Mouse (Mus musculus) c-Kit-negative CD71-positive TER-119-positive erythroid progenitor cells, embryonic 14.5 days (primary cell): Measurements from ENCODE around the gene Ftsj3.

ENCODE experiments used
- DNase-seq: peaks from one replicate; pipeline ENCODE4 v3.0.0-alpha.2; 2013; ENCODE audit warnings: low read depth, low spot score

Gene Ftsj3

DNA sequence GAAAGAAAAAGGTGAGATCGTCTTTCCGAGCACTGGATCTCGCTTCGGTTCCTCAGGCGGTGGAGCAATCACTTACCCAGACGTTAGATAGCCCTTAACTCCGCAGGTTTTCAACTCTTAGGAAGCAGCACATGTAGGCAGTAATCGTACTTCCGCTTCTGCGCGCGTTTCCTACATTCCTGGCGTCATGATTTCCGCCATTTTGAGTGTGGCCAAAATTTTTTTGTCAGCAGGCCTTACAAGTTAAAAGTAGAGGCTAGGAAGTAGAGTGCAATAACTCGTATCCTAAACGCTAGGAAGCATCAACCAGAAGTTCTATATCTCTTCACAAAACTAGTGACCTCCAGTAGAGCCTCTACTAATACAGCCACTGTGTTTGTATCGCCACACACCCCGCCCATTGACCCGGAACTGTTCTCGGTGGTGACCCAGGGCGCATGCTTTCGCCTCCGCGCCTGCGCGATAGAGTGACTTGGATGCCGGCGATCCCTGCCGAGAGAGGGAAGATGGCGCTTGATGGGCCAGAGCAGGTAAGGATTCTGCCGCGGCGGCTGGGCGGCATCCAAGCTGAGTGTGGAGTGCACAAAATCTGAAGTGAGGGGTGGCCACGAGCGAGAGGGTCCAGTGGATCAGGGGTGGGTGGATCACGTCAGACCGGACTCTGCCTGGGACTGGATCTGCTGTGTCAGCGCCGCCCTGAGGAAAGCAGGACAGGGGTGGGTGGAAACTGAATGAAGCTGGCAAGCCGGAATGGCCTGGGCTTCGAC, at the start of gene Ftsj3, which contains the start of gene Psmc5:
Ftsj3 (minus strand) TSS at position 395 of the 767 bp plus-strand sequence.
Psmc5 (plus strand) TSS at position 470 of the 767 bp plus-strand sequence.
- DNase-seq, result peak; percentile 97

GRCm38 (mm10) chr11:106305348-106306064, 49.6 kb upstream of the Ftsj3 start:
- DNase-seq, result no peak

DNA sequence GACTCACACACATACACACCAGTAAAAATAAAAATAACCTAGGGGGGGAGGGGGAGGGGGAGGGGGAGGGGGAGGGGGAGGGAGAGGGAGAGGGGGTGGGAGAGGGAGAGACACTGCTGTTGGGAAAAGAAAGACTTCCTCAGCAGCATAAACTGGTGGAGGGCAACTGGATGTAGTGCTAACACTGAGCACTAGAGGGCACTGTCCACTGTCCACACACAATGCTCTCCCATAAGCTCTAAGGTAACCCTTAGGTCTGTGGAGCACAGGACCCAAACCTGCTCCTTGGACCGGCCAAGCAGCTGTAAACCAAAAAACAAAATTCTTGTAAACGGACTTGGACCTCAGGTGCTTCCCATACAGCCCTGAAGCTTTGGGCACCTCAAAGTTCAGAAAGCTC, 46.8 kb upstream of the Ftsj3 start:
- peak; percentile 49 for DNase-seq

GRCm38 (mm10) chr11:106301765-106302164, 45.9 kb upstream of the Ftsj3 start, which contains the start of gene Gh:
Gene Gh (minus strand): TSS chr11:106301865.
- no peak for DNase-seq

GRCm38 (mm10) chr11:106291861-106292260, 36.0 kb upstream of the Ftsj3 start:
- no peak for DNase-seq

GRCm38 (mm10) chr11:106290376-106290775, 34.5 kb upstream of the Ftsj3 start:
- DNase-seq, result no peak

- DNase-seq, result no peak
These were observed 33.5 kb upstream of the Ftsj3 start for GRCm38 (mm10) chr11:106289369-106289768.

- DNase-seq, result no peak
These were observed 31.1 kb upstream of the Ftsj3 start for GRCm38 (mm10) chr11:106286987-106287386.

DNA sequence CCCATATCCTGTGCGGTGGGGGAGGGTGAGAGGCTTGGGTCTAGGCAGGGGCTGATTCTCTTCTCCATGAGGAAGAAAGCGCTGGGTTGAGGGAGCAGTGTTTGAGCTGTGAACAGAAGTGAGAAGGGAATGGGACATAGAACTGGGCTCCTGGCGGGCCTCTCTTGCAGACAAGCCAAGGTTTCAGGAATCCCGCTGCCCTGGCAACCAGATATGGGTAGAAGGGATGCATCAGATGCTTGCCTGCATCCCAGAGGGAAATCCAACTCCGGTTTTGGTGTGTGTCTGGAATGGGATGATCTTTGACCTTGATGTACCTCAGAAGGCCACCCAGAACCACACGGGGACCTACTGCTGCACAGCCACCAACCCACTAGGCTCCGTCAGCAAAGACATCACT, 30.3 kb upstream of the Ftsj3 start:
- no peak for DNase-seq

DNA sequence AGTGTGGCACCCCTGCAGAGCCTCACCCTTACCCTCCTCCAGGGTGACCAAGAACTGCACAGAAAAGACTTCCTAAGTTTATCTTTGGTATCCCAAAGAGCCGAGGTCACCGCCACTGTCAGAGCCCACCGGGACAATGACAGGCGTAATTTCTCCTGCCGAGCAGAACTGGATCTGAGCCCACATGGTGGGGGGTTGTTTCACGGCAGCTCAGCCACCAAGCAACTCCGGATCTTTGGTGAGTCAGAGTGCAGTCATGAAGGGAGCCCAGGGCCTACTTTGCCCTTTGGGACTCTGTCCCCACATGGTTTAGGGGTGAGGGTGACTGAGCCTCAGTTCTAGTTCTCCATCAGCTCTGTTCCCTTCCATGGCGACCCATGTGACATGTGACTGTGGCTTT, 28.2 kb upstream of the Ftsj3 start:
- DNase-seq, result no peak

DNA sequence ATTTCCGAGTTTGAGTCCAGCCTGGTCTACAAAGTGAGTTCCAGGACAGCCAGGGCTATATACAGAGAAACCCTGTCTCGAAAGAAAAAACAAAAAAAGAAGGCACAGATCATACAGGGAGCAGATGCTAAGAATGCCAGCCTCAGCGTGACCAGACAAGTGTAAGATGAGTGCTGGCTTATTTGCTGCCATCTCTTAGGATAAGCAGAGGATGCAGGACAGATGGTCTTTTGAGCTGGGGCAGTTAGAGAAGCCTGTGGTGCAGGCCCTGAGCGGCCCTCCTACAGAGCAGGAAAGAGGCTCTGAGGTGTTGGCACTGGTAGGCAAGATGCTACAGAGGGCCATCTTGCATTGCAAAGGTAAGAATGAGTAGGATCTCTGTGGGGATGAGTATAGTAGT, 27.5 kb upstream of the Ftsj3 start:
- no peak for DNase-seq

GRCm38 (mm10) chr11:106282452-106282851, 26.6 kb upstream of the Ftsj3 start:
- no peak for DNase-seq

DNA sequence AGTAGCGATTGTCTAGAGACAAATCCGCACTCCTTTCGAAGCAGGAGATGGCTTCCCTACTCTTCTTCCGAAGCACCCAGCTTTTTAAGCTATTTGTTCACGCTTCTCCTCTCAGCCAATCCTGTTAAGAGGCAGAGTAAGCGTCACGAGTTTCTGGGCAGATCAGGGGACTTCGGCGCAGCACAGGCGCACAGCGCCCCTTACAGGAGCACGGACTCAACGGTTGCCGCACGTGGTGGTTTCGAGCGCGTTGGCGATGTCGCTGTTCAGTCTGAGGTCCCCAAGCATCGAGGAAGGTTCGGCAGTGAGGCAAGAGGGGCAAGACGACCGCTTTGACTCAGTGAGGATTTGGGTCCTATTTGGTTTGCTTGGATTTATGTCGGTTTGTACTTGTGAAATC, 20.6 kb upstream of the Ftsj3 start, which contains the start of gene Tcam1:
Tcam1 (plus strand) TSS at position 219 of the 400 bp plus-strand sequence.
- peak; percentile 62 for DNase-seq

DNA sequence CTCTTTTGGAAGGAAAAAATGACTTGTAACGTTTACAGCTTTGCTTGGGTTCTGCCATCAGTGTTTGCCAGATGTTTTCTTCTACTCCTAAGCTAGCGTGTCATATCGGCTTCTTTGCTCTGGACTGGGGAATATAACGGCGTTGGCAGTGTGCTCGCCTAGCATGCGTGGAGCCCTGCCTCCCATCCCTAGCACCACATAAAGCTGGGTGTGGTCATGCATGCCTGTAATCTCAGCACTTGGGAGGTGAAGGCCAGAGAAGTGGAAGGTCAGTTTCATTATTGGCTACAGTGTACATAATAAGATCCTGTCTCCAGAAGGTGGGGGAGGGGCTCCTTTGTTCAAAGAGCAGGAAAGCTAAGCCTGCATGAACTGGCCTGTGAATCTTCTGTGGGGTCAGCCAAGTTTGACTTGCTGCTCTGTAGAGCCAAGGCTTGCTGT, 19.1 kb upstream of the Ftsj3 start:
- no peak for DNase-seq

DNA sequence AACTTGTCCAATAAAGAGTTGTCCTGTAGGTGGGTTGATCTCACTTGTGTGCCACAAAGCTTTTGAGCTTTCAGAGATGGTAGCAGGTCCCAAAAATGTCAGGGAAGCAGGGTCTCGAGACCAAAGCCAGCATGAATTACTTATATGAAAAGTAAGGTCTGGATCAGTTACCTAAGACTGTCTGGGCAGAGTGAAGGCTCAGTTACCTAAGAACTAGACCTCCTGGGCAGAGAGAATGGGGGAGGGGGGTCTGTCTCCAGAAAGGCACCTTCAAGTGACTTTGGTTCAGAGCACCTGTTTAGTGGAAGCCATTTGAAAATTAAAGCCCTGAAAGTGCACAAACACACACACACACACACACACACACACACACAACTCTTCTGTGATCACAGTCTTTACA, 18.5 kb upstream of the Ftsj3 start:
- DNase-seq, result no peak

DNA sequence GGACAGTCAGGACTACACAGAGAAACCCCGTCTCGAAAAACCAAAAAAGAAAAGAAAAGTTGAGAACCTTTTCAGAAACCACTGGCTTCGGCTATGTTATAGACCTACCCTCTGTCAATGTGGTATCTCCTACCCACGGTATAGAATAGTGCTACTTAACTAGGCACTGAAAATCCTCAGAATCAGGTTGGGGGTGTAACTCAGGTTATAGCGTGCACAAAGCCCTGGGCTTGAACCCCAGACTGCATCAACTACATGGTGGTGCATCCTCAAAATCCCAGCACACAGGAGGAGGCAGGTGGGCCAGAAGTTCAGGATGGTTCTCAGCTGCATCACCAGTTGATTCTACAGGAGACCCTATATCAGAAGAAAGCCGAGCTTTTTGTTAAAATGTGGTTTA, 17.9 kb upstream of the Ftsj3 start:
- DNase-seq, result no peak

GRCm38 (mm10) chr11:106273311-106273684, 17.4 kb upstream of the Ftsj3 start:
- DNase-seq, result no peak

- DNase-seq, result peak; percentile 97
These were observed 16.9 kb upstream of the Ftsj3 start, which contains the start of gene Smarcd2 for GRCm38 (mm10) chr11:106272644-106273310. Gene Smarcd2 (minus strand): TSS chr11:106272972.

DNA sequence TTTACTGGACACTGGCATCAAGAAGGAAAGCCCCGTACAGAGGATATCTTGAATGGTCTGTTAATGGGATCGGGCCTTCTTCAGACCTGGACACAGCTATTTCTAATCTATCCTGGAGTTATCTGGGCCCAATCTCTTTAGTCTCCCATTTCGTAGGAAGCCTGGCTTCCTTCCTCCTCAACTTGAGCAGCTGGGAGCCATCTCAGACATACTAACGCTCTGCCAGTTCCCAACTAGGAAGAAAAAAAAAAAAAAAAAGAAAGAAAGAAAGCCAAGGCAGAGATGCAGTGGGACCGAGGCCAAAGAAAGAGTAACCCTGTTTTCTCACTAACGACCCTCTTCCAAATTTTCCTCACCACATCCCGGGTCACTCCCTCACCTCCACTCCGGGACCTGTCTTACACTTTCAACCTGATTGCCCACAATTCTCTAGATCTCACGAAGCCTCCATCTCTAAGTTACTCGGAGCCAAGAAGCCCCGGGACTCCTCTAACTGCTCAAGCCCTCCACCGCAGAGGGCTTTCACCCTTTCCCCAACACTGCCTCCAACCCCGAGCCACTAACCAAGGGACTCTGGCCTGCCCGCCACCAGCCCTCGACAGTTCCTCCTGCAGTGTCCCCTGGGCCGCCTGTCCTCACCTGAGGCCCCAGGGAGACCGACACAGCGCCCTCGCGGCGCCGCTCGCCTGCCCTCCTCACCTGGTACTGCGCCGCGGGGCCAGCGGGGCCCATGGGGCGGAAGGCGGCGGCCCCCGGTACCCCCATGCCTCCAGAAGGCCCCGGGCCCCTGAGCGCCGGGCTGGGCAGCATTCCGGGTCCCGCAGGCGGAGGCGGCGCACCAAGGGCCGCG, 16.1 kb upstream of the Ftsj3 start:
- DNase-seq, result peak; percentile 34

DNA sequence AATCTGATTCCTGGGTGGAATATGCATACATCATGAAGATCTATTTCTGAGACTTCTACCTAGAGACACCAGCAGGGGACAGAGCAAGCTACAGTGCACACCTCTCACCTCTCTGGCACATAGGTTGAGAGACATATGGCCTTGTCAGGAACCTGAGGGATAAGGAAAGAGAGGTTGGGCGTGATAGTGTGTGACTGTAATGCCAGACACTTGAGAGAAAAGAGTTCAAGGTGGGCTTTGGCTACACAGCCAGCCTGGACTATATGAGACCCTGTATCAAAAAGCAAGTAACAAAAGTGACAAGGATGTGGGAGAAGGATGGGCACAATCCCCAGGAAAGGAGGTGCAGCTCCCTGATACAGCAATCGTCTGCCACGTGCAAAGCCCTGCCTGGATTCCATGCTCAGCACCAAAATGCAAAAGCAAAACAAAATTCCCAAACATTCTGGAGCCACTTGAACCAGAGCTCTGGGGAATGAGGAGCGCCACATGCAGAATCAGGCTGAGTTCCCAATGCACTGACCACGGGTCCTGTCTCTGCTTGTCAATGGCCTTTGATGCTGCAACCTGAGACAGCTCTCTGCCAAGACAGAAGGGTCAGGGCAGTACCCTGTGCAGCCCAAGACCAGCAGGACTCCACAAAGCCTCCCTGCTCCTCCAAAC, 15.4 kb upstream of the Ftsj3 start:
- DNase-seq, result no peak

GRCm38 (mm10) chr11:106269060-106269431, 13.2 kb upstream of the Ftsj3 start:
- DNase-seq, result no peak
